Comparison of ENCODE assay signal across 15 mouse cellular contexts in genomic region chr2:38014702-38015101, GRCm38 (mm10).
A peak's percentile ranks its signal among the peaks of the same experiment; 100 is the strongest.
DNase-seq lines count a peak whose midpoint lies in the region; ATAC-seq and TF ChIP-seq lines count a peak whose summit lies in the region.
"Had no signal": no experiment of that assay in that cellular context is flagged by ENCODE, and none has a peak within 500 bp of the region (broad histone marks: within the 10 kb centered on the region; RNA-seq: fewer than 3 reads in every experiment).

No protein-coding gene starts in this region.

- no peak for TF ChIP-seq EP300 in heart, postnatal 0 days (IDR thresholded peaks at IDR 0.05; ENCODE audit: low read depth)
- TF ChIP-seq EP300 in heart, adult 2 months (IDR thresholded peaks at IDR 0.05; ENCODE audit: insufficient read depth, low read depth, low read length) = no peak
- no peak for TF ChIP-seq EP300 in MEL (IDR thresholded peaks at IDR 0.05; ENCODE audit: low read depth in 1 of 2, low read length in 2 of 2)

- no peaks in the 10 kb centered on the region for H3K9me3 ChIP-seq in heart, postnatal 0 days (replicated peaks; ENCODE audit: control insufficient read depth, low read length)
- no peaks in the 10 kb centered on the region for H3K9me3 ChIP-seq in MEL (replicated peaks; ENCODE audit: insufficient read depth, low read length)
- H3K9me3 ChIP-seq: embryonic facial prominence, embryonic 12.5 days; heart, embryonic 13.5 days; hindbrain, embryonic 12.5 days; limb, embryonic 15.5 days had no signal

- peak; percentile 20; the same call in 1 of the 2 replicates for ATAC-seq in heart, postnatal 0 days (ENCODE audit: insufficient read depth, low read depth)

- no peaks in the 10 kb centered on the region for H3K27me3 ChIP-seq in heart, postnatal 0 days (ENCODE audit: control insufficient read depth, insufficient read depth, low read length)
- H3K27me3 ChIP-seq in heart, adult 2 months (ENCODE audit: control insufficient read depth, insufficient read depth, low read length) = no peaks in the 10 kb centered on the region
- H3K27me3 ChIP-seq in MEL (ENCODE audit: control insufficient read depth in 1 of 2, insufficient read depth in 2 of 2, low read length in 2 of 2) = no peaks in the 10 kb centered on the region
- H3K27me3 ChIP-seq: embryonic facial prominence, embryonic 12.5 days; heart, embryonic 13.5 days; hindbrain, embryonic 12.5 days; limb, embryonic 15.5 days had no signal

- intact Hi-C loops in heart, adult 2 months (cut with DNase I) = no loop called here

- TF ChIP-seq POLR2A in heart, adult 2 months (IDR thresholded peaks at IDR 0.05; ENCODE audit: insufficient read depth, low read depth, low read length) = no peak
- TF ChIP-seq POLR2A in MEL (IDR thresholded peaks at IDR 0.05; ENCODE audit: control insufficient read depth in 1 of 2, insufficient read depth in 1 of 2, low read depth in 1 of 2, low read length in 2 of 2, poor library complexity in 1 of 2) = no peak
- TF ChIP-seq POLR2A in brain, embryonic 14.5 days (IDR thresholded peaks at IDR 0.05; ENCODE audit: borderline replicate concordance, extremely low read depth, insufficient read depth, insufficient read length, poor library complexity, severe bottlenecking) = no peak

- no peak for TF ChIP-seq CTCF in heart, postnatal 0 days (IDR thresholded peaks at IDR 0.05; ENCODE audit: low read depth)
- no peak for TF ChIP-seq CTCF in heart, adult 2 months (IDR thresholded peaks at IDR 0.05)
- TF ChIP-seq CTCF in MEL (IDR thresholded peaks at IDR 0.05 in 2 of 3, conservative IDR thresholded peaks at IDR 0.05 in 1 of 3; ENCODE audit: control insufficient read depth in 1 of 3, insufficient read depth in 1 of 3, low read depth in 2 of 3, low read length in 3 of 3, poor library complexity in 1 of 3, severe bottlenecking in 1 of 3) = no peak
- TF ChIP-seq CTCF in brain, embryonic 14.5 days (IDR thresholded peaks at IDR 0.05; ENCODE audit: borderline replicate concordance, extremely low read depth, insufficient read depth, insufficient read length) = no peak

- DNase-seq in heart, postnatal 0 days (ENCODE audit: low spot score) = no peak
- DNase-seq in heart, adult 2 months = no peak
- peak; percentile 5 for DNase-seq in lung, postnatal 25 days (ENCODE audit: low spot score)
- no peak for DNase-seq in lung, postnatal 4 days
- DNase-seq in MEL (ENCODE audit: low read depth, low spot score) = peak; percentile 24
- peak; percentile 67 for DNase-seq in brain, embryonic 14.5 days (ENCODE audit: low read depth)
- DNase-seq in gastrocnemius, postnatal 10 days = no peak
- DNase-seq: kidney, adult 9 months; kidney, postnatal 36 days; right cerebral cortex, postnatal 25 days; thymus, postnatal 36 days had no signal

- H3K79me2 ChIP-seq in heart, adult 2 months (replicated peaks; ENCODE audit: control insufficient read depth, insufficient read depth, low read length) = no peaks in the 10 kb centered on the region
- no peaks in the 10 kb centered on the region; the same call in 1 of the 2 replicates for H3K79me2 ChIP-seq in MEL (ENCODE audit: control insufficient read depth, insufficient read depth, low read length, poor library complexity)

- no peak overlapping the region for H3K27ac ChIP-seq in heart, postnatal 0 days (ENCODE audit: low read depth)
- H3K27ac ChIP-seq in heart, adult 2 months = no peak overlapping the region
- no peak overlapping the region for H3K27ac ChIP-seq in MEL (ENCODE audit: control insufficient read depth, low read depth, low read length)
- H3K27ac ChIP-seq: embryonic facial prominence, embryonic 12.5 days; hindbrain, embryonic 12.5 days; limb, embryonic 15.5 days had no signal

- H3K4me2 ChIP-seq in heart, postnatal 0 days (ENCODE audit: low read depth, low read length) = no peak overlapping the region
- H3K4me2 ChIP-seq: embryonic facial prominence, embryonic 12.5 days; hindbrain, embryonic 12.5 days; limb, embryonic 15.5 days had no signal

- no peaks in the 10 kb centered on the region for H3K36me3 ChIP-seq in heart, postnatal 0 days (replicated peaks; ENCODE audit: control insufficient read depth, insufficient read depth, low read length)
- no peaks in the 10 kb centered on the region; the same call in 1 of the 2 replicates for H3K36me3 ChIP-seq in heart, adult 2 months (ENCODE audit: control insufficient read depth, insufficient read depth, low read length)
- peaks cover 0 to 32% of the 10 kb centered on the region in 2 experiments; a peak in 2 of 4 replicates for H3K36me3 ChIP-seq in MEL (ENCODE audit: control insufficient read depth in 1 of 2, insufficient read depth in 2 of 2, low read length in 2 of 2)
- H3K36me3 ChIP-seq: embryonic facial prominence, embryonic 12.5 days; heart, embryonic 13.5 days; hindbrain, embryonic 12.5 days; limb, embryonic 15.5 days had no signal

- no peak overlapping the region for H3K9ac ChIP-seq in heart, postnatal 0 days (replicated peaks; ENCODE audit: low read depth, low read length)
- H3K9ac ChIP-seq in heart, adult 2 months (ENCODE audit: low read depth, low read length) = no peak overlapping the region
- no peak overlapping the region for H3K9ac ChIP-seq in MEL (ENCODE audit: control insufficient read depth, low read depth, low read length, poor library complexity, severe bottlenecking)
- H3K9ac ChIP-seq: embryonic facial prominence, embryonic 12.5 days; heart, embryonic 13.5 days; hindbrain, embryonic 12.5 days; limb, embryonic 15.5 days had no signal

- no peak for TF ChIP-seq RAD21 in MEL (IDR thresholded peaks at IDR 0.05; ENCODE audit: low read depth, low read length)

- no peak overlapping the region for H3K4me3 ChIP-seq in heart, postnatal 0 days (ENCODE audit: low read depth, low read length)
- H3K4me3 ChIP-seq in heart, adult 2 months = no peak overlapping the region
- no peak overlapping the region for H3K4me3 ChIP-seq in MEL (ENCODE audit: control insufficient read depth in 1 of 2, insufficient read depth in 1 of 2, low read depth in 2 of 2, low read length in 2 of 2)
- H3K4me3 ChIP-seq: embryonic facial prominence, embryonic 12.5 days; heart, embryonic 13.5 days; hindbrain, embryonic 12.5 days; limb, embryonic 15.5 days had no signal

- WGBS in heart, postnatal 0 days = 65% methylated on average over 1 of the region's 1 CpGs
- 96% methylated on average over 1 of the region's 1 CpGs for WGBS in heart, adult 2 months

- H3K4me1 ChIP-seq in heart, postnatal 0 days (ENCODE audit: control insufficient read depth, insufficient read depth) = peaks cover 22% of the 10 kb centered on the region
- H3K4me1 ChIP-seq in heart, adult 2 months (ENCODE audit: control insufficient read depth, insufficient read depth, low read length) = peaks cover 6% of the 10 kb centered on the region
- peaks cover 10 to 19% of the 10 kb centered on the region in 2 experiments for H3K4me1 ChIP-seq in MEL (ENCODE audit: control insufficient read depth in 1 of 2, insufficient read depth in 2 of 2, low read length in 2 of 2)

TF ChIP-seq in MEL, 35 proteins besides CTCF, POLR2A, EP300 and RAD21:
- TF ChIP-seq ELF1 (IDR thresholded peaks at IDR 0.05; ENCODE audit: low read depth, low read length) (no peak), TBP (IDR thresholded peaks at IDR 0.05; ENCODE audit: low read depth, low read length) (no peak), MAZ (IDR thresholded peaks at IDR 0.05; ENCODE audit: low read depth, low read length) (no peak), SIN3A (IDR thresholded peaks at IDR 0.05; ENCODE audit: low read length) (no peak), ZKSCAN1 (IDR thresholded peaks at IDR 0.05; ENCODE audit: low read depth, low read length) (no peak), GATA1 (IDR thresholded peaks at IDR 0.05; ENCODE audit: low read depth, low read length) (no peak), TAL1 (IDR thresholded peaks at IDR 0.05; ENCODE audit: low read length) (no peak), SMC3 (IDR thresholded peaks at IDR 0.05; ENCODE audit: low read depth, low read length) (no peak), CHD2 (IDR thresholded peaks at IDR 0.05; ENCODE audit: low read length) (no peak), ZNF384 (IDR thresholded peaks at IDR 0.05; ENCODE audit: low read depth, low read length) (no peak), USF1 (IDR thresholded peaks at IDR 0.05; ENCODE audit: low read depth, low read length) (no peak), BHLHE40 (IDR thresholded peaks at IDR 0.05; ENCODE audit: borderline replicate concordance, low read depth, low read length) (no peak), USF2 (IDR thresholded peaks at IDR 0.05; ENCODE audit: borderline replicate concordance in 1 of 2, insufficient read depth in 1 of 2, low read depth in 1 of 2, low read length in 2 of 2) (no peak)

Comparison
In these comparisons a context has a peak if more than half of its experiments do, and no peak if none do; other contexts are left out.
1. DNase-seq: peak in lung, postnatal 25 days (single experiment), MEL (single experiment) and brain, embryonic 14.5 days (single experiment); none in heart, postnatal 0 days (single experiment), heart, adult 2 months (0 of 2), lung, postnatal 4 days (0 of 2) and gastrocnemius, postnatal 10 days (single experiment).